Mouse (Mus musculus): ENCODE data around the gene Sirt4. TPM values are rescaled to one million over a fixed set of nuclear protein-coding genes. Genes with fewer than 3 reads are reported as not detected.

The Sirt4 gene
- total RNA-seq, 1 experiment from 2014 or later = 38.3 TPM

DNA sequence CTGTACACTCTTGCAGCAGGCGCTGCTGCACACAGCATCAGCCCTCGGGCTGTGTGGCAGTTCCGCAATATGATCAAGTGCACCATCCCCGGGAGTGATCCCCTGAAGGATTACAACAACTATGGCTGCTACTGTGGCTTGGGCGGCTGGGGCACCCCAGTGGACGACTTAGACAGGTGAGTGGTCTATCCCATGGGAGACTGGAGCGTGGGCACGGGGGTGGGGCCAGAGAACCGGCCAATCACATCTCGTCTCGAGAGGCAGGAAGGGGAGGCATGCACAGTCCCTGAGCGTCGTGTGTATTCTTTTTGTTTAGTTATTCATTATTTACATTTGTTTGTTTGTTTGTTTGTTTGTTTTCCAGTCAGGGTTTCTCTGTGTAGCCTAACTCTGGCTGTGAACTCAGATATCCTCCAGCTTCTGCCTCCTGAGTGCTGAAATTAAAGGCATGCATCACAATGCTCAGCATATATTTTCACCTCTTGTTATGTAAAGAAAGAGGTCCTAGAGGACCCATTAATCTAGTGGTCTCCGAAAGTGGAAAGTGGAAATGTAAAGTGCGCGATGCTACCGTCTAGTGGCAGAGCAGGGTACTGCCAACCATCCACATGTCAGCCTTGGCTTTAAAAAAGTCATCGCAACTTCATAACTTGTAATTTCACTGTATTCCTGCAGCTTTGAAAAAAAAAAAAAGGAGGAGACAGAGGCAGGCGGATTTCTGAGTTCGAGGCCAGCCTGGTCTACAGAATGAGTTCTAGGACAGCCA, 13.6 kb downstream of the Sirt4 start:
- DNase-seq = peak; percentile 56

DNA sequence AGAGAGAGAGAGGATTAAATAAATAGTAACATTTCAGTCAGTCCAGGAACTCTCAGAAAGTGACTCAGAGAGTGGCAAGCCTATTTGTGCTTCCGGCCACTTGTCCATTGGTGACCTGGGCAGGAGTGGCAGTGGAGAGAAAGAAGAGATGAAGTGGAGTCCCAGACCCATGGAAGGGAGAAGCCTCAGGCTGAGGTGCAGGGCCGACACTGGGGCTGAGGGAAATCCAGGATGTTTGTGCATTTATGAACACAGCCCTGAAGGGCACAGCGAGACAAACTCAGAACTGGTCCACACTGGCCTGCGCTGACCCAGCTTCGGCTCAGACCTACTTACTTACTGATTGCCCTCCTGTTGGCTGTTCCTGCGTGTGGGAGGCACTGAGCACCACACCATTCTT, 14.7 kb downstream of the Sirt4 start:
- no peak for DNase-seq

DNA sequence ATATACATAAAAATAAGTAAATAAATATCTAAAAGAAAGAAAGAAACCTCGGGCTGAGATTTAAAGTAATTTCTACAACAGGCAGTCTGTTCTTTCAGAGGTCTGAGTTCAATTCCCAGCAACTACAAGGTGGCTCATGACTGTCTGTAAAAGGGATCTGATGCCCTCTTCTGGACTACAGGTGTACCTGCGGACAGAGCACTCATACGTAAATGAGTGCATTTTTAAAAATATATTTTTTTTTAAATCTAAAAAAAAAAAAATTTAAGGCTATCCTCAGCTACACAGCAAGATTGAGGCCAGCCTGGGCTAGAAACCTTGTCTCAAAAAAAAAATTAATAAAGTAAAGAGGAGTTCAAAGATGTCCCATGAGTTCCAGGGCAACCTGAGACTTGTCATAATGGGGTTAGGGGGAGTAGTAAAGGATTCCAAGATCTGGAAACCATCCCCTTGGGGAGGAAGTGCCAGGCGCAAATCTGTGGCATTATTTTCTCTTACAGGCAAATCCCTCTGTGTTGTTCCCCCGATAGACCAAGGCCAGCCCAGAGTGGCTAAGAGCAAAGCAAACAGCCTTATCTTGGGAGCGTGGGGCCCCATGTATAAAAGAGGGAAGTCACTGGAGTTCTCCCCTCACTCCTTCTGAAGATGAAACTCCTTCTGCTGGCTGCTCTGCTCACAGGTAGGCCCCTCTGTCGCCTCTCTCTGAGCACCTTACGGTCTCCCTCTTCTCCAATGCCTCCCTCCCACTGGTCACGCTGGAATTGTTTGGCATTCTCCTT, 18.7 kb downstream of the Sirt4 start, which contains the start of gene Pla2g1b:
Gene Pla2g1b, plus strand, starts transcription at position 621 of the 779 bp plus-strand sequence.
- DNase-seq = no peak

DNA sequence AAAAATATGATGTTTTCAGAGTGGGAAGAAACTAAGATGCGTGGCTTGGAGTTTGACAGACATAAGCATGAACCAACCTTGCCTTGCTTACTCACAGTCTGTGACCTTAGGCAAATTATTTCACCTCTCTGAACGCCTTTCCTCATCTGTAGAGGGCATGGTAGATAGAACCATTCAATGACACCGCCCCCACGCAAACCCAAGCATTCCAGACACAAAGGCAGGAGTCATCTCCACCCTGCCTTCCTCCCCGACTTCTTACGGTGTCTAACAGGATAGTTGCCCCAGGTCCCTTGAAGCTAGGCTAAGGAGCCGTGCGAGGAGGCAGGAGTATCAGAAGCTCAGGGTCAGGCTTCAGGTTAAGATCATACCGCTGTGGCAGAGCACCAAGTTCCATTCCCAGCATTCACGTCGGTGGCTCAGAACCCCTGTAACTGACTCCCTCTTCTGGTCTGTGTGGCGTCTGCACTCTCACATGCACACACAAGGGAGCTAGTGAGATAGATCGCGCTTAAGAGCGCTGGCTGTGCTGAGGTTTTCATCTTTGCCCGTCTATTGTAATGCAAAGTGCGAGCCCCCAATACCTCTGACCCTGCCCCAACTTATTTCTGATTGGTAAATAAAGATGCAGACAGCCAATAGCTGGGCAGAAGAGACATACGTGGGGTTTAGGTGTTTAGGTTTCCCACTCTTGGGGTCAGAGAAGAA, 20.0 kb downstream of the Sirt4 start:
- DNase-seq = no peak

DNA sequence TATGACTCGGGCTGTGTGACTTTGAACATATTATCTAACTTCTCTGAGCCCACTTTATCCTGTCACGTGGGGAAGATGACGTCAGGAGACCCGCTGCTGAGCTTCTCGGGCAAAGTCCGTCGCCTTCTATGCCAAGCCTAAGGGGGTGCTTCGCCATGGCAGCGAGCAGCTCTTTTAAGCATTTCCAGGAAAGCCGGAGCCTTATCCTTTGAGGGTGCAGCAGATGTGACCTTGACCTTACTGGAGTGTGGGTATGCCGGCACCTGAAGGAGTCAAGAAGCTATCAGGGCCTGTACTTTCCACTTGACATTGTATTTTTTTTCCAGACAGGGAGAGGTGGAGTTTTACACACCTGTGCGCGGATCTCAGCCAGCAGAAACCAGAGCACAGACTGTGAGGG, 25.6 kb downstream of the Sirt4 start:
- DNase-seq = no peak

DNA sequence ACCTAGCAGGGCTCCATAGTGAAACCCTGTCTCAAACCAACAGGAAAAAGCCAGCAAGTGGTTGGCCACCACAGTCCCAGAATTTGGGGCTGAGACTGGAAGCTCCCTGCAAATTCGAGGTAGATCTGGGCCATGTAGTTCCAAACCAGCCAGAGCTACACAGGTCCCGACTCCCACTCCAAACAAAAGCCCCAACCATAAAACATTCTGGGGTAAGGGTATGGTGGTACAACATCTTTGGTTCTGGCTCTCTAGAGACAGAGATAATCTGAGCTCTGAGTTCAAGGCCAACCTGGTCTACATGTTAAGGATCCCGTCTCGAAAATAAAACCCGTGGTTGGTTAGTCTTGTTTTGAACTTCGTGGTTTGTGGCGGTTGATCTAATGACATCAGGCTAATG, 28.7 kb downstream of the Sirt4 start:
- no peak for DNase-seq

DNA sequence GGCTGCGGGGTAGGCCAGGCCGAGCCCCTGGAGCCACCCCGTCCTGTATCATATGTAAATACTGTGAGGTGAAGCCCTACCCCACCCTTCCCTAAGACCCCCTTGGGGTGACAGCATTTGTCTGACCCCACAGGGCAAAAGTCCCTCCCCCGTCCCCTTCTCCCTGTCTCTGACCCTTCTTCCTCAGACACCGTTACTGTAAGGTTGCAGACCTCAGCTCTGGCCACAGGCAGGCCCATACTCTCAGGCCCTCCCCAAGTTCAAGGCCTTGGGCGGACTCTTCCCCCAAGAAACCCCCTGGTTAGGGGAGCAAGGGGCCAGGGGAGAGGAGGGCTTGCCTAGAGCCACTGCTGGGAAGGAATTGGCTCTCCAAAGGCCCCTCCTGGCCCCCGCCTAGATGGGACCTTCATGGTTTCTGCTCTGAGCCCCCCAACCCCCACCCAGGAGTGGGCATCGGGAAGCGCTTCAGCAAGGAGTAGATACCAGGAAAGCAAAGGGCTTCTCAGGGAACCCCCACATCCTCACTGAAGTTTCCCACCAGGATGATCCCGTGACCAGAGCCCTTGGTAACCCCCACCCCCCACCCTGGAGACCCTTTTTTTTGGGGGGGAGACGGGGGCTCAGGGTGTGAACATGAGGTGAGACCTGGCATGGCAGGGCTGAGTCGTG, 30.0 kb downstream of the Sirt4 start:
- no peak for DNase-seq

DNA sequence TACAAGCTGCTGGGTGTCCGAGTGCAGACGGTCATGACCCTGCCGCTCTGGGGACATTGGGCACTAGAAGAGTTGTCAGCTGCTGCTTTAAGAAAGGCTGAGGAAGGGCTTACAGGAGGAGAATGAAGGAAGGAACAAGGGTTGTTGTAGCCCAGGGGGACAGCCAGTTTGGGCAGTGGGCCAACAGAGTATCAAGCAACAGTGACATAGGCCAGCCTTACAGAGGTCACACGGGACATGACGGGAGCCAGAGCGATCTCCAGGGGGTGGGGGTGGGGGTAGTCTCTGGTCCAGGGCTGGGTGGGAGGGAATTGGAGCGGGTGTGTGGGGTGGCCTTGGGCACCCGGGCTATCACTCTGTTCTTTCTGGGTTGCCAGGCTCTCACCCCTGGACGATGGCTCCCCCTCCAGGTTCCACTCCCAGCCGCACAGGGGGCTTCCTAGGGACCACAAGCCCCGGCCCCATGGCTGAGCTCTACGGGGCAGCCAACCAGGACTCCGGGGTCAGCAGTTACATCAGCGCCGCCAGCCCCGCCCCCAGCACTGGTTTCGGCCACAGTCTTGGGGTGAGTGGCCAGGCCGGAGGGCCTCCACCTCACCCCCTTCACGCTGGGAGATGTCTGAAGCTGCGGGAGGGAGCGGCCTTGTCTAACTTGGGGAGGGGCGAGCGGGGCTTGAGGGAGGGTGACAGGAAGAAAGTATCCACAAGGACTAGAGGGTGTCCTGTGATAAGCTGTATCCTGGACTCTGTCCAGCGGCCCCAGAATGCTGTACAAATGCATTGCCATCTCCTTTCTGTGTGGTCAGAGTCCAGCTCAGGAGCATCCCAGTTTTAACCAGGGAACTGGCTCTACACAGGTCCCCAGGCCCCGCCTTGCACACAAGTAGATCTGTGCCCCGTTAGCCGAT, 33.9 kb downstream of the Sirt4 start:
- no peak for DNase-seq

DNA sequence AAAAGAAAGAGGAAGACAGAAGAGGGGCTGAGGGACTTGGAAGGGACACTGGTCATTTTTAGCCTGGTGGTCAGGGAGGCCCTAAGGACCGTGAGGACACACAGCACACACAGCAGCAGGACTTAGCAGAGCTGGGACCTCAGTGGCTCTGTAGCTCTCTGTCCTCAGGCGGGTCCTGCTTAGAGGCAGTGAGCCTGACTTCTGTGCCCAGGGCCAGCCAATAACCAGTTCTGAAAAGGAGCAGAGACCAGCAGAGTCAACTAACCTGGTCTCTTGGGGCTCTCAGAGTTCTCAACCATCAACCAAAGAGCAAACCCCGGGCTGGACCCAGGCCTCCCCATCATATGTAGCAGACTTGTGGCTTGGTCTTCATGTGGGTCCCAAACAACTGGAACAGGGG, 35.3 kb downstream of the Sirt4 start:
- DNase-seq = no peak

DNA sequence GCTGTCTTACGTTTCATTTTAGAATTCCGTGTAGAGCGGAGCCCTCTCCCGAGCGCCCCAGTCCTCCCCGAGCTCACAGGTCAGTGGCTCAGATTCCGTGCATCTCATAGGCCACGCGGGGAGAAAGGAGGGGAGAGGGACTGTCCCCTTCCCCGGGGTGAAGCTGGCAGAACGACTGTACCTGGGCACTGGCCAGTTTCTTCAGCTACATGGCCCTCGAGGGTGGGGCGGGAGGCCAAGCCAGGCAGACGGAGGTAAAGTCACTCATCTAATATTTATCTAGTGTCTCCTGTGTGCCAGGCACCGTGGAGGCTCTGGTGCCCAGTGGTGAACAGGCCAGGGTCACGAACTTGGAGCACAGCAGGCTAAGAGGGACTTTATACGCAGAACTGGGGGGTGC, 37.4 kb downstream of the Sirt4 start:
- no peak for DNase-seq

DNA sequence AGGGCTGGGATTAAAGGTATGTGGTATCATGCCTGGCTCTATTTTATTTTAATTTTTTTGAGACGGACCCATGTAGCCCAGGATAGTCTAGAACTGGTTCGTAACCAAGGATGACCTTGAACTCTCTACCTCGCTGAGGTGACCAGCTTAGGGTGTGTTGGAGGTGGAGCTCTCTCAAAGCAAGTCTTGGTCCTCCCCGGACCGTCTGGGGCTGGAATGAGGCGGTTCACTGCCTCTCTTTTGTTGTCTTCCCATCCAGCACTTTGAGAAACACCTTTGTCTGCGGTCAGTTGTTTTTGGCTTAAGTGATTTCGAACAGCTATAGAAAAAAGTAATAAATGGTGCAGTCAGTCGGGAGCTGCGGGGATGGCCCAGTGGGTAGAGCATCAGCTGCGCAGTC, 40.4 kb downstream of the Sirt4 start:
- DNase-seq = no peak

DNA sequence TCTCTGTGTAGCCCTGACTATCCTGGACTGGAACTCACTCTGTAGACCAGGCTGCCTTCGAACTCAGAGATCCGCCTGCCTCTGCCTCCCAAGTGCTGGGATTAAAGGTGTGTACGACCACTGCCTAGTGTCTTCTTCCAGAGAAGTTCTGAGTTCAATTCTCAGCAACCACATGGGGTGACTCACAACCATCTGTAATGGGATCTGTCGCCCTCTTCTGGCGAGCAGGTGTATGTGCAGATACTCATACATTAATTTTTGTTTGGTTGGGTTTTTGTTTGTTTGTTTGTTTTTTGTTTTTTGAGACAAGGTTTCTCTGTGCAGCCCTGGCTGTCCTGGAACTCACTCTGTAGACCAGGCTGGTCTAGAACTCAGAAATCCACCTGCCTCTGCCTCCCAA, 41.9 kb downstream of the Sirt4 start:
- peak; percentile 31 for DNase-seq

DNA sequence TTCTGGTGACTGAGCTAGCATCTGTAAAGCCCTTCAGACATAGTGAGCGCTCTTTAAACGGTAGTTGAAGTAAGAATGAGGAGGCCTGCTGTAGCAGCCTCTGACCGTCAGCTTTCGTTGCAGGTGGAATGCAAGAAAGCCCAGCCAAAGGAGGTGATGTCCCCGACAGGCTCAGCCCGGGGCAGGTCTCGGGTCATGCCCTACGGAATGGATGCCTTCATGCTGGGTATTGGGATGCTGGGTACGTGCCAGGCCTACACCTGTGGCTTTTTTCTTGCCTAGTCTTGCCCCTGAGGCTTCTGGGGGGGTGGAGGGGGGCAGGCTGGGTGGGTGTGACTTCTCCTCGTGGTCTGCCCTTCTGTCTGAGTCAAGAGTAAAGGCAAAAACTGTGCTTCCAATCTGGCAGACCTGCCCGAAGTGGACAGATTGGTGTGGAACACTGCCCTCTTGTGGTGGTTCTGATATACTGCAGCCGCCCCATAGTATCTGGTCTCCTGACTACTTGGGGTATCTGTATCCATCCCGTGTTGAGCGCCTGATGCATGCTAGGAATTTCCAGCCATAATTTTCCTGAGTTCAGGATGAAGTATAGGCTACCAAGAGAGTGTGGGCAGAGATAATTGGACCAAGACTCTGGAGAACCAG, 43.2 kb downstream of the Sirt4 start:
- peak; percentile 68 for DNase-seq

DNA sequence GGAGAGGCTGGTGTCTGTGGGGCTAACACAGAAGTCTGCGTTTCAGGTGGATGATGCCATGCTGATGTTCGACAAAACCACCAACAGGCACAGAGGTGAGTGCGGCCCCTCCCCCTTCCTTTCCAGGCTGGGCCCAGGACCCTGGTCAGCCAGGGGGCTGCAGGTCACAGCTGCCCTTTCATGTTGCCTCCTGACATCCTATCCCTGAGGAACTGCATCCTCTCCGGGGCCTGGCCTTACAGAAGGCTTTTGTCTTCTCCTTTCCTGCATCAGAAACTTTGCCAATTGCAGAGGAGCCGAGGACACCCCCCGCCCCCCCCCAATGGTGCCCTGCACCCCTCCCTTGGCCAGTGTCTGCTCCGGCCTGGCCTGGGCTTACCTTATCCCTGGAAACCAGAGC, 45.9 kb downstream of the Sirt4 start:
- no peak for DNase-seq

DNA sequence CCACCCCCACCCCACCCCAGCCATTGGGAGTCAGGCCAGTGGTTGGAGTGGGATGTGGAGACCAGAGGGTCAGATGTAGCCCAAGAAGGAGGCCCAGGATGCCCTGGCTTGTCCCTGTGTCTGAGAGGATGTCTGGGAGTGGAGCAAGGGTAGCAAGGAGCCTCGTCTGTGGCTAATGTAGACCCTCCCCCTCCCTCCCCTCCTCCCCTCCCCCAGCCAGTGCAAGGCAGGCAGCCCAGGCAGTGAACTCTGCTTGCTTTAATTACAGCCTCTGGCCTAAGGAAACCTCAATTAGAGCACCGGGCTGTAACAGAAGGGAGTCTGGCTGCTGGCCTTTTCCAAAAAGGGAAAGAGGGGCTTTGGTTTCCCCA, 46.6 kb downstream of the Sirt4 start:
- no peak for DNase-seq

DNA sequence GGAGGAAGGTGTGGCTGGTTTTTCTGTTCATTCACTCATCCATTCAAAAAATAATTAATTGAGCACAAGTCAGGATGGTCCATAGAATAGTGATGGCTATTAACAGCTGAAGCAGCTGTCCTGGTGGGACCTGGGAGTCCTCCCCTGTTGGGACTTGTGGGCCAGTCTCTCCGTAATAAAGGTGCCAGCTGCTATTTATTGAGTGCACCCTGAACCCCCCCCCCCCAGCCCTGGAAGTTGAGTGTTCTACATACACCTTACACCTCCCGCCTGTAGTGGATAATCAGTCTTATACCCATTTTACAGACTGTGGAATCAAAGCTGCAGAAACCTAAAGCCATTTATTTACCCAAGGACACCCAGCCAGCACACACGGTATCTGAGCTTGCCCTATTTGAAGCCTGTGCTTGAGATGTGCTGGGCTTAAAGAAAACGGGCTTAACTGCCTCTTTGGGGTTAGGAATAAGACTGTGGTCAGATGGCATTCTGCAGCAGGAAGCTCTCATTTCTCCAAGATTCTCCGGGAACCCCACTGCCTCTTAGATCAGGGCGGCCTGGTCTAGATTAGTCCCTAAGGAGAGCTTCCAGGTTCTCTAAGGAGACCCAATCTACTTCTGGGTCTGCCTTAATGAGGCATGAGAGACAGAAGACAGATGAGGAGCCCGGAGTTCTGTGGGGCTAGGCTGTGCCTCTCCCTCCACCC, 47.1 kb downstream of the Sirt4 start:
- DNase-seq = no peak

DNA sequence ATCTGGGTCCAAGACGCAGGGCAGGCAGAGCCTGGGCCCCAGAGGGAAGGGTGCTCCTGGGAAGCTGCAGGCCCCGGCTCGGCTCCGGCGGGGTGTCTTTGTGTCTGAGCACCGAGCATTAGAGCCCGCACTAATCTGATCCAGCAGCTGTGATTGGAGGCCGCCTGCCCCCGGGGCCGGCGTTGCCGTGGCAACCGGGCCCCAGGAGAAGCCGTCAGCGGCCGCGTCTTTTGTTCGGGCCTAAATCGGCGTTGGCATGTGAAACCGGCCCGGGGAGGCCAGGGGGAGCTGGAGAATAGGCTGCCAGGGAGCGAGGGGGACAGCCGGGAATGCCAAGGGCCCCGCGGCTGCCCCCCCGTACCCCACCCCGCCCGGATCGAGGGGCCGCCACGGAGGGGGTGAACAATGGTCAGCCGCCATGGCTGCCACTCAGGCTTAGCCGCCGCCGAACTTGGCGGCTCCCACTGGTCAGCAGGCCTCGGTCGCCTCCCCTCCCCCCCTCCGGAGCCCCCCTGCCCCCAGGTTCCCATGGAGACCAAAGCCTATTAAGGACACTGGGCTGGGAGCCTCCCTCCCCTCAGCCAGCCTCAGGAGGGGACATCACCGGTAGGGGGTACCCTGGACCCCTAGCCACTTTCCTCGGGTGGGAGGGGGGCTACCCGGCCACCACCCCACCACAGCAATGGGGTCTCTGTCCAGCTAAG, 48.0 kb downstream of the Sirt4 start:
- peak; percentile 71 for DNase-seq

DNA sequence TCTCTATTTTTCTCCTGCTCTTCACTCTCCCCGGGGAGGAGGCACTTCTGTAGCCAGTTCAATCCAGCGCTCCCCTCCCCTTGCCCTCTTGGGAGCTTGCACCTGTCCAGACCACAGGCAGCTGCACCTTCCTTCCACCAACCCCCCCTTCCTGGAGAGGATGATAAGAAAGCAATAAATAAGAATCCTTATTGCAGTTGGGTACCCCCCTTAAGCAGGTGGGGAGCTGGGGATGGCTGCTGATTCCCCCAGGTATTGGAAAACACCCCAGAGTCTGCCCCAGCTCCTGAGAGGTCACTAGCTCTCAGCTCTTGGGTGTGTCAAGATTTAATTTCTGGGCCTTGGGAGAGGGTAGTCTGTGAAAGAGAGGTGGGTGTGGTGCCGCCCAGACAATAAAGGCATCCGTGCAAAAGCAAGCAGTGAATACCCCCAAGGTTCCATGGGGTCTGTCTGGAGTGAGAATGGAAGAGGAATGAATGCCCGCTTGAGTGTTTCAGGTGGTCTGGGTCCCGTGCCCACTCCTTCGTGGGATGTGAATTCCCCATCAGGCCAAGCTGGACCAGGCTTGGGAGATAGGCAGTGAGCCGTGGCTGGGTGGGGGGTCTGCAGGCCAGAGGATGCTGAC, 48.7 kb downstream of the Sirt4 start:
- DNase-seq = no peak

Measured in adrenal gland, postnatal 25 days (tissue).